Mouse (Mus musculus): ENCODE data around the gene Coro1c. TPM values are rescaled to one million over a fixed set of nuclear protein-coding genes. Genes with fewer than 3 reads are reported as not detected.

Coro1c gene
- total and polyA plus RNA-seq, 3 experiments, result 66.1 to 87.4 (median 69.9) TPM

- Histone ChIP-seq H3K36me3 (replicated peaks in 1 of 2; ENCODE audit: control insufficient read depth in 1 of 2, insufficient read depth in 1 of 2, low read length in 1 of 2) (peaks cover 25 to 91% of the 10 kb centered on the region in 2 experiments), H3K4me2 (ENCODE audit: insufficient read depth, low read depth, poor library complexity, severe bottlenecking) (no peak overlapping the region), H3K27me3 (replicated peaks) (no peaks in the 10 kb centered on the region), H3K9me3 (replicated peaks; ENCODE audit: low read length) (peaks cover 4% of the 10 kb centered on the region), H3K27ac (ENCODE audit: insufficient read depth, low read depth) (no peak overlapping the region), H3K4me3 (replicated peaks in 1 of 3; ENCODE audit: low read depth in 2 of 3, low read length in 2 of 3, poor library complexity in 1 of 3) (no peak overlapping the region), H3K79me2 (replicated peaks; ENCODE audit: control insufficient read depth, extremely low read depth, insufficient read depth, poor library complexity, severe bottlenecking) (no peaks in the 10 kb centered on the region), H3K9ac (ENCODE audit: insufficient read depth, low read depth) (no peak overlapping the region), H3K4me1 (ENCODE audit: control insufficient read depth in 1 of 2, insufficient read depth in 2 of 2) (no peaks in the 10 kb centered on the region)
- dilution Hi-C loops (cut with MboI; ENCODE audit: extremely low pct_ligation_motif_present, extremely low pct_unique_long_range_greater_than_20kb, low sequenced_read_pairs) (no loop called here), in situ Hi-C loops (cut with MboI; ENCODE audit: low pct_ligation_motif_present, low pct_unique_long_range_greater_than_20kb, low sequenced_read_pairs) (loop anchor here (5.0 kb wide), 1 partner anchor 90 kb away; no protein-coding TSS in a partner anchor)
- DNase-seq (ENCODE audit: extremely low read depth), result no peak
- TF ChIP-seq MAX (IDR thresholded peaks at IDR 0.05; ENCODE audit: low read length) (no peak), HCFC1 (IDR thresholded peaks at IDR 0.05; ENCODE audit: low read depth, low read length) (no peak), RCOR1 (conservative IDR thresholded peaks at IDR 0.05; ENCODE audit: low read depth, low read length) (no peak), ZKSCAN1 (IDR thresholded peaks at IDR 0.05; ENCODE audit: borderline replicate concordance, low read depth, low read length) (no peak), ZMIZ1 (IDR thresholded peaks at IDR 0.05; ENCODE audit: low read depth, low read length) (no peak), E2F4 (IDR thresholded peaks at IDR 0.05; ENCODE audit: insufficient replicate concordance, low read depth, low read length) (no peak), CTCF (conservative IDR thresholded peaks at IDR 0.05 in 1 of 2, IDR thresholded peaks at IDR 0.05 in 1 of 2; ENCODE audit: low read depth in 2 of 2, low read length in 2 of 2) (no peak), CHD2 (IDR thresholded peaks at IDR 0.05; ENCODE audit: low read length) (no peak), RAD21 (IDR thresholded peaks at IDR 0.05; ENCODE audit: low read depth, low read length) (no peak), ZNF384 (IDR thresholded peaks at IDR 0.05; ENCODE audit: low read depth, low read length) (no peak), SIN3A (IDR thresholded peaks at IDR 0.05; ENCODE audit: low read length) (no peak)
These were observed 46.1 kb downstream of the Coro1c start for GRCm38 (mm10) chr5:113862418-113862817.

DNA sequence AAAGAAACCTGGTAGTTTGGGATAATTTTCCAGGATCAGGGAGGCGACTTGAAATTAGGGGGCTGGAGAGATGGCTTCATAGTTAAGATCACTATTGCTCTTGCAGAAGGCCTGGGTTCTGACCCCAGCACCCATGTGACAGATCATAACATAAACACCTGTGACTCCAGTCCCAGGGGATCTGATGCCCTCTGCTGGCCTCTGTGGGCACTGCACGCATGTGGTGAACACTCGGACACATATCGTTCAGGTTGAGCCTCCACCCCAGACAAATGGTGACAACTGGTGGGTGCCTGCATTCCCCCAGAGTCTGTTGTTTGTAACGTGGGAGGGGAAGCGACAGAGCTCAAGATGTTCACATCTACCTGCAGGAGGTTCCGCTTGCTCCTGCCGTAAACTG is 47.3 kb downstream of the Coro1c start:
- peaks cover 25 to 93% of the 10 kb centered on the region in 2 experiments for H3K36me3 ChIP-seq (replicated peaks in 1 of 2; ENCODE audit: control insufficient read depth in 1 of 2, insufficient read depth in 1 of 2, low read length in 1 of 2)
- H3K79me2 ChIP-seq (replicated peaks; ENCODE audit: control insufficient read depth, extremely low read depth, insufficient read depth, poor library complexity, severe bottlenecking), result no peaks in the 10 kb centered on the region
- in situ Hi-C loops (cut with MboI; ENCODE audit: low pct_ligation_motif_present, low pct_unique_long_range_greater_than_20kb, low sequenced_read_pairs) (loop anchor here (5.0 kb wide), 1 partner anchor 91 kb away; no protein-coding TSS in a partner anchor), dilution Hi-C loops (cut with MboI; ENCODE audit: extremely low pct_ligation_motif_present, extremely low pct_unique_long_range_greater_than_20kb, low sequenced_read_pairs) (no loop called here)
- peaks cover 4% of the 10 kb centered on the region for H3K9me3 ChIP-seq (replicated peaks; ENCODE audit: low read length)
- H3K27me3 ChIP-seq (replicated peaks), result no peaks in the 10 kb centered on the region
- H3K4me1 ChIP-seq (ENCODE audit: control insufficient read depth in 1 of 2, insufficient read depth in 2 of 2), result no peaks in the 10 kb centered on the region
- DNase-seq (ENCODE audit: extremely low read depth), result peak; percentile 25
- no peak overlapping the region for H3K4me3 ChIP-seq (replicated peaks in 1 of 3; ENCODE audit: low read depth in 2 of 3, low read length in 2 of 3, poor library complexity in 1 of 3)
- TF ChIP-seq SMC3 (IDR thresholded peaks at IDR 0.05; ENCODE audit: low read depth, low read length), result 0 out of 2 replicates have a peak, but pooled peaks have one; percentile 16
- TF ChIP-seq JUND (conservative IDR thresholded peaks at IDR 0.05; ENCODE audit: low read depth, low read length), result no peak
- TF ChIP-seq UBTF (IDR thresholded peaks at IDR 0.05; ENCODE audit: low read depth, low read length), result no peak
- no peak for TF ChIP-seq ZC3H11A (IDR thresholded peaks at IDR 0.05; ENCODE audit: low read depth, low read length)
- peak; percentile 34 to 50; a peak in 3 of 4 replicates for TF ChIP-seq CTCF (conservative IDR thresholded peaks at IDR 0.05 in 1 of 2, IDR thresholded peaks at IDR 0.05 in 1 of 2; ENCODE audit: low read depth in 2 of 2, low read length in 2 of 2)
- 0 out of 2 replicates have a peak, but pooled peaks have one; percentile 5 for TF ChIP-seq RAD21 (IDR thresholded peaks at IDR 0.05; ENCODE audit: low read depth, low read length)
- H3K27ac ChIP-seq (ENCODE audit: insufficient read depth, low read depth), result no peak overlapping the region
- H3K4me2 ChIP-seq (ENCODE audit: insufficient read depth, low read depth, poor library complexity, severe bottlenecking), result no peak overlapping the region
- H3K9ac ChIP-seq (ENCODE audit: insufficient read depth, low read depth), result no peak overlapping the region

Measured in CH12.LX (cell line).